Mouse (Mus musculus) G1E-ER4 (cell line): ENCODE results near the gene Cox6b1. TPM values are rescaled to one million over a fixed set of nuclear protein-coding genes. Genes with fewer than 3 reads are reported as not detected.

Experiments
- GATA1 ChIP-seq: IDR thresholded peaks from one replicate; pipeline ENCODE4 v1.8.0; 2012; ENCODE audit warnings: low read length, inconsistent platforms
- polyA plus RNA-seq: library from polyadenylated mRNA; stranded (reverse); fragments of >175 nt; gene quantifications from 2 replicates; pipeline ENCODE4 v1.2.3, GENCODE M21; 2012

The Cox6b1 gene
- polyA plus RNA-seq, 1 experiment, result 98.1 TPM

DNA sequence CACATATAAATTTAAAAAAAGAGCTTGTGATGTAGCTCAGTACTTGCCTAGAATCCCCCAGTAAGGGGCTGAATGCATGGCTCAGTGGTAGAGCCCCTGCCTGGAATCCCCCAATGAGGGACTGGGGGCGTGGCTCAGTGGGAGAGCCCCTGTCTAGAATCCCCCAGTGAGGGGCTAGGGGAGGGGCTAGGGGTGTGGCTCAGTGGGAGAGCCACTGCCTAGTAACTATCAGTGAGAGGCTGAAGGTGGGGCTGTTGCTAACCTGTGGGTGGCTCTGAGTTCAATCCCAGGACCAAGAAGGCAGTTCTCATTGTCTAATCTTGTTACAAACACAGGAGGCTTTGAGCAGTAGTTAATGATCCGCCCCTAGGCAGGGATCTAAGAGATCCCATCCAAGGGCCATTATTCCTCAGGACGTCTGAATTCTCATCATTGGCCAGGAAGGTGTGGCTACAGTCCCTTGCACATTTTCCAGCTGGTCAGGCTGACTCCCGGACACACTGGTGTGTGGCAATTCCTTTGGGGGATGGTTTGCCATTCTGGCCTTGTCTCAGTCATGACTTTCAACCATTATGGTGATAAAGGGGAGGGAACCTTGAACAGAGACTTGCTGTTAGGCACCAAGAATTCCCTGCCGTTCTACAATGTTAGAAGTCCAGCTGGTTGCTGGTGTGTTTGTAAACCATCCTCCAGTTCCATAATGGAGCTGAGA lies 10.7 kb downstream of the Cox6b1 start:
- no peak for TF ChIP-seq GATA1

- no peak for TF ChIP-seq GATA1
These were observed 11.5 kb downstream of the Cox6b1 start for GRCm38 (mm10) chr7:30614454-30614853.

DNA sequence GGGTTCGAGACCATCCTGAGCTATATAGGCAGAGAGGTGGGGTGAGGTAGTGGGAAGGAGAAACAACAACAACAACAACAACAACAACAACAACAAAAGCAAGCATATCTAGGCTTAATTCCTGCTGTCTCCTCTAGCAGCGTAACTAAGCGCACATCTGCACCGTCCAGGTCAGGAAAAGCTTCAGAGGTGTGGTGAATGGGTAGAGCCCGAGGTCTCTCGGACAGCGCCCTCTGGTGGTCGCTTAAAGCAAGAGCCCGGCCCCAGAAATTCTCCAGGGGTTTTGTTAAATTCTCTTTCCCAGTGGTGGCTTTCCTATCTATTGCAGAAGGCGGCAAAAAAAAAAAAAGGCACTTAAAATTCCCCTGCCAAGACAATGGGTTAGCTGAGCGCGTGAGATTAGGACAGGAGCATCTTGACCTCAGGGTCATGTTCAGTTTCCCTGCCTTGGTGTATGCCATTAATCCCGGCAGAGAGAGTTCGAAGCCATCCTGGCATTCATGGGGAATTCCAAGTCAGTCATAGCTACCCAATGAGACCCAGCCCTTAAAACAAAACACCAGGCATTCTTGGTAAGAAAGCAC lies 12.3 kb downstream of the Cox6b1 start:
- TF ChIP-seq GATA1, result no peak

- TF ChIP-seq GATA1, result no peak
These were observed 13.1 kb downstream of the Cox6b1 start, which contains the start of gene Upk1a for GRCm38 (mm10) chr7:30612654-30613402. Gene Upk1a, minus strand, starts transcription at chr7:30612847.

DNA sequence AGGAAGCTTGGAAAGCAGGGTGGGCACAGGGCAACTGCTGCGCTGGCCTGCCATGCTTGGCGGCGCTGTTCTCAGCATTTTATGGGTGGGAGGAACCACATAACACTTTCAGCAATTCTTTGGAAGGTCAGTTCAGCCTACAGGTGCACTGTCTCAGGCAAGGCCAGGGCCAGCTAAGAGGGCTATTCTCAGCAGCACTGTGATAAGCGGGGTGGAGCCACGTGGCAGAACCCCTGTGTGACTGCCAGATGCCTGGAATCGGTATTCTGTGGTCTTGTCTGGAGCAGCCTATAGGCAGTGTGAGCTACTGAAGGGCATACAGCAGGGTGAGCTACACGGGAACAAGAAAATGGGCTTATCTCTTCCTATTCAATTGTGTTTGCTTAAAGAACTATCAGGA lies 15.9 kb downstream of the Cox6b1 start:
- TF ChIP-seq GATA1, result no peak

- no peak for TF ChIP-seq GATA1
These were observed 17.5 kb downstream of the Cox6b1 start for GRCm38 (mm10) chr7:30608476-30608875.

GRCm38 (mm10) chr7:30607706-30608309 lies 18.1 kb downstream of the Cox6b1 start:
- TF ChIP-seq GATA1, result no peak

DNA sequence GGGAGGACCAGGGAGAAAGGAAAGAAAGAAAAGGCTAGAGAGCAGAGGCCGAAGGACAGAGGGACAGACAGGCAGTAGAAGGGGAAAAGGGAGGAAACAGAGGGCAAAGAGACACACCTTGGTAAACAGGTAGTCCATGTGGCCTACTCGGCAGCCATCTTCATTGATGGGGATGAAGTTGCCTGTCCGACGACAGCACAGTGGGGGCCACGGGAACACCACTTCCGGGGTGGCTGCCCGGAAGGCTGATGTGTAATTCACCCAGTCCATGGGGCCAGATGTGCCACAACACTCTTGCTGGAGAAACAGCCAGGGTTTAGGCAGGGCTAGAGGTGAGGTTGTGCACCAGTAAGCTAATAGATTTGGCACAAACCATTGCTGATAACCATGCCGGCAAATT lies 21.0 kb downstream of the Cox6b1 start:
- TF ChIP-seq GATA1, result no peak

DNA sequence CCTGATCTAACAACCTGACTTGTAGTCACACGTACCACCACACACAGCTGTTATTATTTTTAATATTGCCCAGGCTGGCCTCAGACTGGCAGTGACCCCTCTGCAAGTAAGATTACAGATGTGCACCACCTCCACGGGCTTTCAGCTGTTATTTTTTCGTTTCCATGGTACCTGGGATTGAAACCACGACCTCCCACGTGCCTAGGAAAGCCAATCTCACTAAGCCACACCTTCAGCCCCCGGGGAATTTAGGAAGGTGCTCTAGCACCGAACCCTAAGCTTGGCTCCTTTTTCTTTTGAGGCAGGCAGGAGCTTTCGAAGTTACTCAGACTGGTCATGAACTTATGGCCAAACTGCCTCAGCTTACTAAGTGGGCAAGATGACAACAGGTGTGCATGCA lies 21.5 kb downstream of the Cox6b1 start:
- TF ChIP-seq GATA1, result no peak

- TF ChIP-seq GATA1, result no peak
These were observed 23.4 kb downstream of the Cox6b1 start for GRCm38 (mm10) chr7:30602583-30602982.

DNA sequence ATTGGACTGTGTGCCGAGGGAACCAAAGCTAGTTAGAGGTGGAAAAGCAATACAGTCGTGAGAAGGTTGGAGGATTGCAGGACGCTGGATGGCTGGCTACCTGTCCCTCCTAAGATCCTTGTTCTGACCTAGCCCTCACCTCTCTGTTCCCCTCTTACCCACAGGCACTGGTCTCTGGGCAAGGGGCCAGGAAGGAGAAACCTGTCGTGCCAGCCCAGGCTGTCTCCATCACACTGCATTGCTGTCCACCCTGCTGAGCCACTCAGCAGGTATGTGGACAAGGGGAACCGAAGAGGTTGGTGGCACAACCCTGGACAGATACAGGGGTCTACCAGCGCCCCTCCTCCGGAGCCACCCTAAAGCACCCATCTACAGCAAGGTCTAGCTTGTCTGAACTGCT lies 25.3 kb downstream of the Cox6b1 start:
- no peak for TF ChIP-seq GATA1

GRCm38 (mm10) chr7:30599933-30600353 lies 26.0 kb downstream of the Cox6b1 start:
- TF ChIP-seq GATA1, result no peak

DNA sequence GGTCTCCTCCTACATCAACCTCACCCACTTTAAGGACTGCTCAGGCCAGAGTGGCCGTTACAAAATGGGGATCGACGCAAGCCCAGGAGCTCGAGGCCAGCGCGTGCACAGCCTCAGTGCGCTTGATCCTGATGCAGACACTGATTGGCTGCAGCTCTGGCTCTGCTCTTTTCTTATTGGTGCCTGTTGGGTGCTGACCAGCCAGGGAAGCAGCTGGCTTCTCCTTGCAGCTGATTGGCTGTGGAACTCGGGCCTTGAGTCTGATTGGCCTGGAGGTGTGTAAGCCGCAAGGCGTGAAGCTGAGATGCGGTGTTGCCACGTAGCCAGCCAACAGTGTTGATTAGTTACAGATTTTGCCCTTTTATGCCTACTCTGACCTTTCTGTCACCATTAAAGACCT lies 27.2 kb downstream of the Cox6b1 start, which contains the start of gene Zbtb32:
TSS of gene Zbtb32 (minus strand) at position 124 of the 400 bp plus-strand sequence.
- no peak for TF ChIP-seq GATA1

GRCm38 (mm10) chr7:30596811-30597210 lies 29.1 kb downstream of the Cox6b1 start:
- TF ChIP-seq GATA1, result no peak

DNA sequence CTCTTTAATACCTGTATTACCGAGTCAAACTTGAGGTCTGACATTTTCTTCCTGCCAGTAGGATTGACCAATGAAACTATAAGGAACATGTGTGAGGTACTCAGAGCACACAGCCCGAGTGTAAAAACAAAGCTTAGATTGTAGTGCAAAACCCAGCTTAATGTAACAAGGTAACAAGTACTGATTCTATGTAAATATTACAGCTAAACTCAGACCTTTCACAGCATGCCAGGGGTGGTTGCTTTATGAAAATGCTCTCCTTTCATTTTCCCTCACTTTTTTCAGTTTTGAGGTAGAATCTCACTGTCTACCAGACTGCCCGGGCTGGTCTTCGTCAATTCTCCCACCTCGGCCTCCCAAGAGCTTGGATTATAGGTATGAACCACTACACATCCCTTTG lies 29.9 kb downstream of the Cox6b1 start:
- no peak for TF ChIP-seq GATA1

- TF ChIP-seq GATA1, result no peak
These were observed 31.4 kb downstream of the Cox6b1 start for GRCm38 (mm10) chr7:30594510-30595024.
